12 mouse cellular contexts compared by ENCODE assay signal in genomic region chr11:54754301-54755147, GRCm38 (mm10). TPM values are rescaled to one million over a fixed set of nuclear protein-coding genes. Genes with fewer than 3 reads are reported as not detected.
A peak's percentile ranks its signal among the peaks of the same experiment; 100 is the strongest.
DNase-seq lines count a peak whose midpoint lies in the region; ATAC-seq and TF ChIP-seq lines count a peak whose summit lies in the region.
"Had no signal": no experiment of that assay in that cellular context is flagged by ENCODE, and none has a peak within 500 bp of the region (broad histone marks: within the 10 kb centered on the region; RNA-seq: fewer than 3 reads in every experiment).

No protein-coding gene starts in this region.

- DNase-seq in heart, postnatal 36 days = no peak
- peak; percentile 31 for DNase-seq in embryonic facial prominence, embryonic 14.5 days (ENCODE audit: low spot score)
- DNase-seq in layer of hippocampus, adult 2 months (ENCODE audit: low spot score in 2 of 2) = peak in 1 of 2 experiments; percentile 53
- DNase-seq in neural tube, embryonic 11.5 days (ENCODE audit: low spot score) = peak; percentile 78
- no peak for DNase-seq in kidney, adult 18-20 months
- DNase-seq in gastrocnemius, postnatal 36 days = no peak
- DNase-seq: gastrocnemius, postnatal 25 days; thymus, adult 2 months had no signal

- H3K27ac ChIP-seq in heart, embryonic 16.5 days (ENCODE audit: low read length) = 0 out of 2 replicates have a peak overlapping the region, but pooled peaks have one; percentile 6
- H3K27ac ChIP-seq in embryonic facial prominence, embryonic 14.5 days (replicated peaks; ENCODE audit: low read depth, low read length) = no peak overlapping the region
- peak overlapping the region; percentile 72 for H3K27ac ChIP-seq in layer of hippocampus, adult 2 months
- peak overlapping the region; percentile 94 for H3K27ac ChIP-seq in neural tube, embryonic 11.5 days (ENCODE audit: low read depth, low read length)

- peaks cover 6% of the 10 kb centered on the region for H3K36me3 ChIP-seq in heart, embryonic 16.5 days (ENCODE audit: control insufficient read depth, insufficient read depth)
- H3K36me3 ChIP-seq in embryonic facial prominence, embryonic 14.5 days (ENCODE audit: control insufficient read depth, insufficient read depth, low read length) = peaks cover 21% of the 10 kb centered on the region
- H3K36me3 ChIP-seq in neural tube, embryonic 11.5 days (ENCODE audit: control insufficient read depth, insufficient read depth, low read length) = peaks cover 3% of the 10 kb centered on the region; the same call in 1 of the 2 replicates

- no peak overlapping the region for H3K4me3 ChIP-seq in heart, embryonic 16.5 days (ENCODE audit: low read length)
- H3K4me3 ChIP-seq in embryonic facial prominence, embryonic 14.5 days (ENCODE audit: low read depth, low read length) = no peak overlapping the region
- H3K4me3 ChIP-seq in layer of hippocampus, adult 2 months = no peak overlapping the region
- H3K4me3 ChIP-seq in neural tube, embryonic 11.5 days (ENCODE audit: low read depth, low read length) = no peak overlapping the region
- H3K4me3 ChIP-seq: limb, embryonic 12.5 days; myocyte had no signal

- H3K27me3 ChIP-seq in heart, embryonic 16.5 days (ENCODE audit: control insufficient read depth, insufficient read depth, low read length) = no peaks in the 10 kb centered on the region
- no peaks in the 10 kb centered on the region for H3K27me3 ChIP-seq in embryonic facial prominence, embryonic 14.5 days (replicated peaks; ENCODE audit: control insufficient read depth, insufficient read depth, low read length)
- H3K27me3 ChIP-seq in neural tube, embryonic 11.5 days (ENCODE audit: control insufficient read depth, insufficient read depth, low read length) = no peaks in the 10 kb centered on the region
- H3K27me3 ChIP-seq: limb, embryonic 12.5 days had no signal

- intact Hi-C loops in heart, postnatal 36 days (cut with DNase I) = no loop called here
- intact Hi-C loops in gastrocnemius, postnatal 36 days (cut with DNase I) = no loop called here

- no peak overlapping the region for H3K4me2 ChIP-seq in heart, embryonic 16.5 days (ENCODE audit: low read depth, low read length)
- no peak overlapping the region for H3K4me2 ChIP-seq in embryonic facial prominence, embryonic 14.5 days (ENCODE audit: low read depth, low read length)
- peak overlapping the region; percentile 4; the same call in 1 of the 2 replicates for H3K4me2 ChIP-seq in neural tube, embryonic 11.5 days (ENCODE audit: low read depth)
- H3K4me2 ChIP-seq: limb, embryonic 12.5 days had no signal

- H3K9me3 ChIP-seq in heart, embryonic 16.5 days (replicated peaks; ENCODE audit: control insufficient read depth, low read length) = no peaks in the 10 kb centered on the region
- H3K9me3 ChIP-seq in embryonic facial prominence, embryonic 14.5 days (ENCODE audit: control insufficient read depth, low read length) = no peaks in the 10 kb centered on the region
- H3K9me3 ChIP-seq in neural tube, embryonic 11.5 days (ENCODE audit: control insufficient read depth, low read length) = no peaks in the 10 kb centered on the region
- H3K9me3 ChIP-seq: limb, embryonic 12.5 days had no signal

- TF ChIP-seq CTCF in layer of hippocampus, adult 2 months (conservative IDR thresholded peaks at IDR 0.05) = no peak

- no peak for ATAC-seq in heart, embryonic 16.5 days (replicated peaks; ENCODE audit: extremely low read depth, insufficient read depth, low FRiP score)
- peak; percentile 44; the same call in 1 of the 2 replicates for ATAC-seq in embryonic facial prominence, embryonic 14.5 days (ENCODE audit: low read depth)
- peak; percentile 88 for ATAC-seq in neural tube, embryonic 11.5 days (ENCODE audit: insufficient read depth, low FRiP score, low TSS enrichment)
- ATAC-seq in megakaryocyte-erythroid progenitor cell, adult 5-6 weeks (replicated peaks; ENCODE audit: low FRiP score, low TSS enrichment, poor library complexity, severe bottlenecking) = no peak

- 0 out of 2 replicates have a peak, but pooled peaks cover 8% of the 10 kb centered on the region for H3K4me1 ChIP-seq in heart, embryonic 16.5 days (ENCODE audit: control insufficient read depth, insufficient read depth, low read length)
- H3K4me1 ChIP-seq in embryonic facial prominence, embryonic 14.5 days (ENCODE audit: control insufficient read depth, insufficient read depth, low read length) = no peaks in the 10 kb centered on the region
- H3K4me1 ChIP-seq in neural tube, embryonic 11.5 days (ENCODE audit: control insufficient read depth, insufficient read depth, low read length) = peaks cover 14% of the 10 kb centered on the region

- no peak overlapping the region for H3K9ac ChIP-seq in heart, embryonic 16.5 days (ENCODE audit: low read length)
- no peak overlapping the region for H3K9ac ChIP-seq in embryonic facial prominence, embryonic 14.5 days (ENCODE audit: low read depth, low read length)
- no peak overlapping the region; the same call in 1 of the 2 replicates for H3K9ac ChIP-seq in neural tube, embryonic 11.5 days (ENCODE audit: low read length)
- H3K9ac ChIP-seq: limb, embryonic 12.5 days had no signal

- WGBS in heart, embryonic 16.5 days = 86% methylated on average over 10 of the region's 10 CpGs
- WGBS in embryonic facial prominence, embryonic 14.5 days = 84% methylated on average over 10 of the region's 10 CpGs
- 47% methylated on average over 10 of the region's 10 CpGs for WGBS in neural tube, embryonic 11.5 days

RNA-seq across cellular contexts. Expression of gene Cdc42se2, which starts 33.0 kb away (rescaled TPM):
- 63.5 and 76.1 TPM in 2 replicates for polyA plus RNA-seq in heart, embryonic 16.5 days (2015; fragmentation: Nextera tagmentation; extraction: Ambion mirVana)
- 10 to 100 TPM; 24.8 to 26.8 TPM for total RNA-seq in heart, postnatal 36 days (2021)
- 72.1 and 84.3 TPM in 2 replicates for polyA plus RNA-seq in embryonic facial prominence, embryonic 14.5 days (2014; fragmentation: Nextera tagmentation; extraction: Ambion mirVana)
- 100 to 1,000 TPM; 134 TPM for total RNA-seq in layer of hippocampus, adult 2 months (2021)
- 202 and 203 TPM in 2 replicates for polyA plus RNA-seq in neural tube, embryonic 11.5 days (2014; fragmentation: Nextera tagmentation; extraction: Ambion mirVana)
- total RNA-seq in gastrocnemius, postnatal 36 days (2021) = 10 to 100 TPM; 13.8 to 16.3 TPM
- 27.9 and 28.2 TPM in 2 replicates for total RNA-seq in megakaryocyte-erythroid progenitor cell, adult 5-6 weeks (2014; fragmentation: Nextera tagmentation)
- 33.2 and 50.7 TPM in 2 replicates for total RNA-seq in megakaryocyte-erythroid progenitor cell, adult 5-6 weeks (2017)

Comparison
In these comparisons a context has a peak if more than half of its experiments do, and no peak if none do; other contexts are left out.
1. ATAC-seq: peak in embryonic facial prominence, embryonic 14.5 days (single experiment) and neural tube, embryonic 11.5 days (single experiment); none in heart, embryonic 16.5 days (single experiment) and megakaryocyte-erythroid progenitor cell, adult 5-6 weeks (single experiment).
2. DNase-seq: peak in embryonic facial prominence, embryonic 14.5 days (single experiment) and neural tube, embryonic 11.5 days (single experiment); none in heart, postnatal 36 days (0 of 2), kidney, adult 18-20 months (single experiment) and gastrocnemius, postnatal 36 days (0 of 2).